Mouse (Mus musculus): ENCODE measurements around the gene Acap1. TPM values are rescaled to one million over a fixed set of nuclear protein-coding genes. Genes with fewer than 3 reads are reported as not detected.
"Not testable (repeated sequence)": the region's sequence is repeated elsewhere in the genome, so short reads cannot be mapped to it uniquely, and the experiment has no call there.

Gene Acap1
- 0.24 and 0.27 TPM in 2 replicates for polyA plus RNA-seq (2012; rRNA removed)

DNA sequence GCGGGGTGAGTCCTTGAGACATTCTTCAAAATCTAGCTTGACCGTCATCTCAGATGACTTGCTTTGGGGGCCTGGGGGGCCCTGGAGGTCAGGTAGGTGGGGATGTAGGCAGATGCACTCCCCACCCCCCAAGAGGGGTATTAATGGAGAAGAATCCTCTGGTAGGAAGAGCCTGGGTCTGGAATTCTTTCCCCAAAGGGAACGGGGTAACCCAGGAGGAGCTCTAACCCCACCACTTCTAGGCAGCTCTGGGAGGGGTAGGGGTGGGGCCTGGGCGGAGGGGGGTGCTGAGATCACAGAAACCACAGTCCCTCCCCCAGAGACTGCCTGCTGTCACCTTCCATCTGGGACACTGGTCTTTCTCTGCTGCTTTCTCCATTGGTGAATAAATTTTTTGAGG lies at the start of gene Acap1:
Gene Acap1 (minus strand): TSS at position 249 of the 400 bp plus-strand sequence.
- no peak for DNase-seq (ENCODE audit: extremely low spot score in 1 of 2, low spot score in 1 of 2)

- no peak for DNase-seq (ENCODE audit: extremely low spot score in 1 of 2, low spot score in 1 of 2)
These were observed 45.6 kb upstream of the Acap1 start for GRCm38 (mm10) chr11:69940962-69941361.

GRCm38 (mm10) chr11:69939731-69940130 lies 44.4 kb upstream of the Acap1 start:
- no peak for DNase-seq (ENCODE audit: extremely low spot score in 1 of 2, low spot score in 1 of 2)

GRCm38 (mm10) chr11:69939181-69939580 lies 43.8 kb upstream of the Acap1 start:
- no peak for DNase-seq (ENCODE audit: extremely low spot score in 1 of 2, low spot score in 1 of 2)

- no peak for DNase-seq (ENCODE audit: extremely low spot score in 1 of 2, low spot score in 1 of 2)
These were observed 43.2 kb upstream of the Acap1 start for GRCm38 (mm10) chr11:69938401-69938979.

- DNase-seq (ENCODE audit: extremely low spot score in 1 of 2, low spot score in 1 of 2) = no peak
These were observed 42.5 kb upstream of the Acap1 start for GRCm38 (mm10) chr11:69937834-69938233.

DNA sequence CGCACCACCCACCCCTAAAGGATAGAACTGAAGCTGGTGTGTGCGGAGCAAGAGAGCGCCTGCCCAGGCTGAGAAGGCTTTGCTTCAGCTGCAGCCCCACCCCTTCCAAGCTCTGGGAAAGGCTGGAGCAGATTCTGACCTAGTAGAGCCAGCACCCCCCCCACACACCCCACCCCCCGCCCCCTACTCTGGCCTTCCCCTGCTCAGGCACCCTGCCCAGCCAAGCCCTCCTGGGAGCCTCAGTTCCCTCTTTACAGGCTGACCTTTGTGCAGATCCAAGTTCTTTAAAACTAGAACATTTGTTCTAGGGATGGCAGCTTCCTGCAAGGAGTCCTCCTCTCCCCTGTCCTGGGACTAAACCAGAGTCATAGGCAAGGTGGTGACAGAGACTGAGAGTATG lies 42.0 kb upstream of the Acap1 start:
- no peak for DNase-seq (ENCODE audit: extremely low spot score in 1 of 2, low spot score in 1 of 2)

GRCm38 (mm10) chr11:69936714-69937347 lies 41.5 kb upstream of the Acap1 start:
- DNase-seq (ENCODE audit: extremely low spot score in 1 of 2, low spot score in 1 of 2) = no peak

- no peak for DNase-seq (ENCODE audit: extremely low spot score in 1 of 2, low spot score in 1 of 2)
These were observed 40.8 kb upstream of the Acap1 start for GRCm38 (mm10) chr11:69936156-69936555.

DNA sequence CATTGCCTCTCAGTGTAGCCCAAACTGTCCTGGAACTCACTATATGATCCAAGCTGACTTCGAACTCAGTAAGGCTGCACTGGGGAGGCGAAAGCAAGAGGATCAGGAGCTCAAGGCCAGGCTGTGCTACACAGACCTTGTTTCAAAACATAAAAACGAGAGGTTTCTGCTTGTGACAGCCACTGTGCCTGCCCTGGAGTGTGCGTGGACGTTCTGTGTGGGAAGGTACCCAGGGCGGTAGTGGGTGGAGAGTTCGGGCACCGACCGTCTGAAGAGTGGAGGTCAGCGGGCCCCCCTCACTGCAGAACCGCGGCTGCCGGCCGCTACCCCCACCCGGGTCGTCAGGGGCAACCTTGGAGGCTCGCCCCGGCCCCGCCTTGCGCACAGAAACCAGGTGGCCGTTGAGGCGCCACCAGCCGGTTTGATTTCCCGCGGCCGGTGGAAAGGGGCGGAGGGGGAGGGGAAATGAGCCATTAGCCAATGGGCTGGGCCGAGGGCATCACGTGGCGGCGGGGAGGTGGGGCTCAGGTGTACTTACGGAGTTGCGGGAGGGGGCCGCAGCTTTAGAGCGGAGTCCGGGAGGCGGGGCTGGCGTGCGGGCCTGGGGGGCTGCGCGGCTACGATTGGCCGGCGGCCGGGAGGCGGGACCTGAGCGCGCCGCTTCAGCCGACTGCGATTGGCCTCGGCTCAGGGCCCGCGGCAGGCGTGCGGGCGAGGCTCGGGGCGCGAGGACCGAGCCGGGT lies 40.0 kb upstream of the Acap1 start, which contains the start of gene Ybx2:
Gene Ybx2 (plus strand): TSS at position 660 of the 743 bp plus-strand sequence.
- DNase-seq (ENCODE audit: extremely low spot score in 1 of 2, low spot score in 1 of 2) = peak; percentile 75 to 87

- no peak for DNase-seq (ENCODE audit: extremely low spot score in 1 of 2, low spot score in 1 of 2)
These were observed 39.3 kb upstream of the Acap1 start for GRCm38 (mm10) chr11:69934681-69935080.

- DNase-seq (ENCODE audit: extremely low spot score in 1 of 2, low spot score in 1 of 2) = peak in 1 of 2 experiments; percentile 93
These were observed 38.8 kb upstream of the Acap1 start for GRCm38 (mm10) chr11:69934169-69934568.

GRCm38 (mm10) chr11:69933066-69933465 lies 37.7 kb upstream of the Acap1 start:
- no peak for DNase-seq (ENCODE audit: extremely low spot score in 1 of 2, low spot score in 1 of 2)

GRCm38 (mm10) chr11:69932254-69932653 lies 36.9 kb upstream of the Acap1 start:
- DNase-seq (ENCODE audit: extremely low spot score in 1 of 2, low spot score in 1 of 2) = no peak

DNA sequence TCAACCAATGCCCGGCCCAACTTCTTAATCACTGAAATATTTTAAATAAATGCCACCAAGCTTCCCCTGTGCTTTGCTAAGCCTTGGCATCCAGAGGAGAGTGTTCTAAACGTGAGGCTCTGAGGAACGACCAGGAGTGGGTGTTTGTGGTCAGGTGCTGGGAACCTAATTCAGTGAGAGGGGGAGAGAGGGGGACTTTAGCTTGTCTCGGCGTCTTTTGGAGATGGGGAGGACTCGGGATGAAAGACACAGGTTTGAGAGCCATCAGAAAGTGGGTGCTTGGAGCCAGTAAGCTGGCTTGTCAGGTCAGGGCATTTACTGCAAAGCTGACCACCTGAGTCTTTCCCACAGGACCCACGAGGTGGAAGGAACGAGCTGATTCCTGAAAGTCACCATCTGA lies 36.4 kb upstream of the Acap1 start:
- no peak for DNase-seq (ENCODE audit: extremely low spot score in 1 of 2, low spot score in 1 of 2)

DNA sequence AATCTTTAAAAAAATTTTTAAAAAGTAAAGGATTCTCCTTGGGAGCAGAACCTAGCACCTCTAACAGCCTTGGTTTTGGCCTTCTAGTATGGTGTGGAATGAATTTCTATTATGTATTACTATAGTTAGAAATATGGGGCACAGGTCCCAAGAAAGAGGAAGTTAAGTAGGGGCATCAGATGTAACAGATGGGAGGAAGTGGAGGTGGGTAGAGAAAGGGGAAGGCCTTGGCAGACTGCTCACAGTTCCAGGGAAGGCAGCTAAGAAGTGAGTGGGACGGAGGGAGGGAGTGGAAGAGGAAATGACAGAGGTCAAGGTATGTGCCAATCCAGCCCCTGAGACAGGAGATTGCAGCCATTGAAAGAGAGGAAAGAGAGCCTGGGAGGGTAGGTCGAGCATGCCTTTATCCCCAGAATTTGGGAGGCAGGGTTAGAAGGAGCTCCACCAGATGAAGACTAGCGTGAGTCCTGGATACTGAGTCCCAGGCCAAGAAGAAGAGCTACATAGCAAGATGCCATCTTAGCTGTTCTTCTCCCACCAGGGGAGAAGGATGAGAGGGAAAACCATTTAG lies 35.7 kb upstream of the Acap1 start:
- no peak for DNase-seq (ENCODE audit: extremely low spot score in 1 of 2, low spot score in 1 of 2)

DNA sequence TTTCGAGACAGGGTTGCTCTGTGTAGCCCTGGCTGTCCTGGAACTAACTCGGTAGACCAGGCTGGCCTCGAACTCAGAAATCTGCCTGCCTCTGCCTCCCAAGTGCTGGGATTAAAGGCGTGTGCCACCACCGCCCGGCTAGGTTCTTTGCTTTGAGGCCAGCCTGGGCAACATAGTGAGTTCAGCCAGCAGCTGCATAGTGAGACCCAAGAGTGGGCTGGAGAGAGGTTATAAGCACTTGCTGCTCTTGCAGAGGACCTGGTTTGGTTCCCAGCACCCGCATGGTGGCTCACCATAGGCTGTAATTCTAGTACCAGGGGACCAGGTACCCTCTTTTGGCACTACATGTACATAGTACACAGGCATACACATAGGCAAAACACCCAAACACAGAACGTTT lies 34.8 kb upstream of the Acap1 start:
- not testable (repeated sequence) for DNase-seq (ENCODE audit: extremely low spot score in 1 of 2, low spot score in 1 of 2)

- no peak for DNase-seq (ENCODE audit: extremely low spot score in 1 of 2, low spot score in 1 of 2)
These were observed 34.4 kb upstream of the Acap1 start for GRCm38 (mm10) chr11:69929712-69930111.

GRCm38 (mm10) chr11:69927501-69927900 lies 32.2 kb upstream of the Acap1 start:
- no peak for DNase-seq (ENCODE audit: extremely low spot score in 1 of 2, low spot score in 1 of 2)

DNA sequence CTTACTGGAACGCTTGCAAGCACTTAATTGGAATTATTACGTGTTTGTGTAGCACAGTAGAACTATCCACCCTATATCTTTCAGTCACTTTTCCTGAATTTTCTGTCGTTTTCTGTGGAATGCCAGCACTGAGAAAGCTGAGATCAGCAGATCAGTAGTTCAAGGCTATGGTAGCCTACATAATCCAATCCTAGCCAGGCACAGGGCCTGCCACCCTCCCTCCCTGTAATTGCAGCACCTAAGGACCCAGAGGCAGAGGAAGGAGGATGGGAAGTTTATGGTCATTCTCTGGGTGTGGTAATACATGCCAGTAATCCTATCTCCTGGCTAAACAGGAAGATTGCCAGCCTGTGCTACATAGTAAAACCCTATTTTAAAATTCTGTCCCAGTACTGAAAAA lies 27.5 kb upstream of the Acap1 start:
- no peak for DNase-seq (ENCODE audit: extremely low spot score in 1 of 2, low spot score in 1 of 2)

DNA sequence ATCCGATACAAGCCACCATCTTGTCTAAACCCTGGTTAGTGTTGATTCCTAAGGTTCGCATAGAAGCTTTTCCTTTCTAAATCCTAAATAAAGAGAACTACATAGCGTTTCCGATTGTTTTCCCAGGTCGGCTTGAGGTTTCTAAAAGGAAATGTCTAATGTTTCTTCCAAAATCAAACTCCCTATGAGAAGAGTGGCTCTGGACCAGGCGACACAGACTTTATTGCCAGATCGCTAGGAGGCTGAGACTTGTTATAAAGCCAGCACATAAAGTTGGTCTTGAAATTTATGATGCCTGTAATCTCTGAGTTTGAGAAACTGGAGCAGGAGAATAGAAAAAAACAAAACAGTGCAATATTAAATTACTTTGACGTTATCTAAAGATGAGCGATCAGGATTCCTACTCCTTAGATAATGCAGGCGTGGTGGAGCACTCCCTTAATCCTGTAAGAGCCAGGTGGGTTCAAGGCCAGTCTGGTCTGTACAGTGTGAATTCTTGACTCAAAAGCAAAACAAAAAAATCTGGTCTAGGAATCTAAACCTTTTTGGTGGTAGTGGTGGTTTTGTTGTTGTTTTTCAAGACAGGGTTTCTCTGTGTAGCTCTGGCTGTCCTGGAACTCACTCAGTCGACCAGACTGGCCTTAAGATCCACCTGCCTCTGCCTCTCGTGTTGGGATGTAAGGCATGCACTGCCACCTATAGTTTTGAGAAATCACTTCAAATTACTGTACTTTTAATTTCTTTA lies 26.8 kb upstream of the Acap1 start:
- no peak for DNase-seq (ENCODE audit: extremely low spot score in 1 of 2, low spot score in 1 of 2)
